Mouse (Mus musculus) CH12F3 (cell line): ENCODE results near the gene Olfr1052.
"Not testable (repeated sequence)": the region's sequence is repeated elsewhere in the genome, so short reads cannot be mapped to it uniquely, and the experiment has no call there.

Experiments
- in situ Hi-C: fragments of 300-500 bp; cut with MboI; formaldehyde crosslinking; loops from 2 replicates; pipeline ENCODE4 v1.14.3; 2020; ENCODE audit warnings: low sequenced_read_pairs

Olfr1052 gene

DNA sequence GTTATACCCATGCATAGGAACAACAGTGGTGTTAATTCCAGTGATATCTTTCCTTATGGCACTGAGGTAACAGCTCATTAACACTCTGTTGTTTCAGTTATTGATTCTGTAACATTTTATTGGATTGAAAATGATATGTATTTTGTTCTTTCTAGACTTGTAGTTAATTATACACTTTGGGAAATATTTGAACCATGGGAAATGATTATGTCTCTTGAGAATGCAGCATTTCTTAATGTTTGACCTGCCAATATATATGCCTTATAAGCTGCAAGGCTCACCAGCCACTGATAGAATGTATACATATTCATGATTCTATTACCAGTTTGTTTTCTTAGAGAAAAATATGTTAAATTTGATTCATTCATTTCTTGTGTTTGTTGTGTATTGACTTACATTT, at the start of gene Olfr1052:
Olfr1052 (plus strand) TSS at position 301 of the 400 bp plus-strand sequence.
- in situ Hi-C loops, result no loop called here

GRCm38 (mm10) chr2:86258228-86258627, 34.0 kb upstream of the Olfr1052 start, which contains the start of gene Olfr1049:
Gene Olfr1049, minus strand, starts transcription at chr2:86258328.
- in situ Hi-C loops, result not testable (repeated sequence)

DNA sequence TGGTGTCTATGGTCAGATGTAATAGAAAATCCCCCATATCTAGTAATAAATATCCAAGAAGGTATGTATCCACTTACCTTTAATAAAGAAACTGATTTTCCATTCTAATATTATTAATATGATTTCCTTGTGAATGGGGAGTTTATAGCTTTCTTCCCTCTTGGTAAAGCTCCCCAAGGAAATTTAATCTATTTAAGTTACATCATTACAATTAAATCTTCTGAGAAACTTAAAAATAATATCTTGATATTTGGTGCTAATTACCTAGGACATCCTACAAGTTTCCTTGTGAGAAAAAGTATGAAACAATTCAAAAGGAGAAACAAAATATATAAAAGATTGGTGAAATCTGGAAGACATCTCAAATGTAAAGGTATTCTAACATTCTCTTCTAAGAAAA, 13.3 kb upstream of the Olfr1052 start, which contains the start of gene Olfr1051:
Olfr1051 (minus strand) TSS at position 101 of the 400 bp plus-strand sequence.
- in situ Hi-C loops, result not testable (repeated sequence)

DNA sequence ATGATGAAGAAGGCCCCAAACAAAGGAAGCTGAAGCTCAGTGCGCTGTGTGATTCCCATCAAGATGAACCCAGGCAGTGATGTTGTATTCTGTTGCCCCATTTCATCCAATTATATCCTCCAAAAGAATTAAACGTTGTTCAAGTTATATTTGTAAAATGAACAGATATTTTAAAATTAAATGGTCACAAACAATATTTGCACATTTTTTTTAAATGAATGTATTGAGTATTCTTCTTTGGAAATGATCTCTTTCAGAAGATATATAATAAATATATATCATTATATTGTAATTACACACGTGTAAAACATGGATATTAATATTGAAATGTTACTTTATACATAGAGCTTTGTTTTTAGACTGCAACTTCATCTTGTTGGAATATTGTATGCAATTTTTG, 22.9 kb downstream of the Olfr1052 start, which contains the start of gene Olfr1053:
Olfr1053 (minus strand) TSS at position 101 of the 400 bp plus-strand sequence.
- in situ Hi-C loops, result no loop called here

GRCm38 (mm10) chr2:86335333-86335732, 43.1 kb downstream of the Olfr1052 start, which contains the start of gene Olfr1054:
Gene Olfr1054, minus strand, starts transcription at chr2:86335433.
- in situ Hi-C loops, result no loop called here
